Mouse (Mus musculus) mesoderm, embryonic 11.5 days (tissue): ENCODE results near the gene Trpm6.

Experiments used
- DNase-seq: peaks from one replicate; pipeline ENCODE4 v3.0.0-alpha.2; 2012; ENCODE audit warnings: low read depth, low spot score

Trpm6 gene

GRCm38 (mm10) chr19:18749598-18750339 lies at the start of gene Trpm6:
Trpm6 (plus strand) TSS chr19:18749983.
- no peak for DNase-seq

- DNase-seq = no peak
These were observed 41.7 kb upstream of the Trpm6 start for GRCm38 (mm10) chr19:18708101-18708500.

GRCm38 (mm10) chr19:18710903-18711302 lies 38.9 kb upstream of the Trpm6 start:
- DNase-seq = no peak

GRCm38 (mm10) chr19:18711589-18711988 lies 38.2 kb upstream of the Trpm6 start:
- no peak for DNase-seq

GRCm38 (mm10) chr19:18712153-18712865 lies 37.5 kb upstream of the Trpm6 start:
- DNase-seq = no peak

GRCm38 (mm10) chr19:18712866-18713300 lies 36.9 kb upstream of the Trpm6 start, which contains the start of gene D030056L22Rik:
D030056L22Rik (plus strand) TSS chr19:18713193.
- DNase-seq = peak; percentile 99

GRCm38 (mm10) chr19:18713357-18713756 lies 36.4 kb upstream of the Trpm6 start:
- peak; percentile 38 for DNase-seq

GRCm38 (mm10) chr19:18716374-18716773 lies 33.4 kb upstream of the Trpm6 start:
- peak; percentile 85 for DNase-seq

- DNase-seq = no peak
These were observed 29.4 kb upstream of the Trpm6 start for GRCm38 (mm10) chr19:18720337-18720736.

GRCm38 (mm10) chr19:18725186-18725585 lies 24.6 kb upstream of the Trpm6 start:
- no peak for DNase-seq

GRCm38 (mm10) chr19:18730255-18730654 lies 19.5 kb upstream of the Trpm6 start:
- DNase-seq = no peak

GRCm38 (mm10) chr19:18731077-18731476 lies 18.7 kb upstream of the Trpm6 start:
- no peak for DNase-seq

GRCm38 (mm10) chr19:18735901-18736300 lies 13.9 kb upstream of the Trpm6 start:
- no peak for DNase-seq

- no peak for DNase-seq
These were observed 10.6 kb upstream of the Trpm6 start for GRCm38 (mm10) chr19:18739146-18739545.

- no peak for DNase-seq
These were observed 5.8 kb upstream of the Trpm6 start for GRCm38 (mm10) chr19:18743946-18744345.

- DNase-seq = no peak
These were observed 3.0 kb upstream of the Trpm6 start for GRCm38 (mm10) chr19:18746576-18747340.

GRCm38 (mm10) chr19:18747379-18747778 lies 2.4 kb upstream of the Trpm6 start:
- no peak for DNase-seq

- no peak for DNase-seq
These were observed 7.4 kb downstream of the Trpm6 start for GRCm38 (mm10) chr19:18757191-18757590.

- no peak for DNase-seq
These were observed 7.9 kb downstream of the Trpm6 start for GRCm38 (mm10) chr19:18757706-18758105.

- no peak for DNase-seq
These were observed 8.5 kb downstream of the Trpm6 start for GRCm38 (mm10) chr19:18758269-18758668.

GRCm38 (mm10) chr19:18758916-18759315 lies 9.1 kb downstream of the Trpm6 start:
- DNase-seq = no peak

- no peak for DNase-seq
These were observed 16.6 kb downstream of the Trpm6 start for GRCm38 (mm10) chr19:18766399-18766798.
